Mouse (Mus musculus) adrenal gland, postnatal 14 days (tissue): ENCODE results near the gene Ift20. TPM values are rescaled to one million over a fixed set of nuclear protein-coding genes. Genes with fewer than 3 reads are reported as not detected.
"Not testable (repeated sequence)": the region's sequence is repeated elsewhere in the genome, so short reads cannot be mapped to it uniquely, and the experiment has no call there.

Source experiments
- DNase-seq: peaks from one replicate; pipeline ENCODE4 v3.0.0; 2021; ENCODE audit warnings: mixed read lengths
- total RNA-seq: library from RNA; stranded (reverse); gene quantifications from 2 replicates; pipeline ENCODE4 v1.2.3, GENCODE M21; 2021

Ift20 gene
- total RNA-seq, 1 experiment from 2014 or later = 90.2 TPM

GRCm38 (mm10) chr11:78566775-78567174 is 30.6 kb downstream of the Ift20 start:
- DNase-seq = peak; percentile 31

GRCm38 (mm10) chr11:78567614-78568013 is 31.5 kb downstream of the Ift20 start:
- DNase-seq = no peak

- DNase-seq = no peak
Observed at GRCm38 (mm10) chr11:78568827-78569226, 32.7 kb downstream of the Ift20 start.

- peak; percentile 37 for DNase-seq
Observed at GRCm38 (mm10) chr11:78569806-78570205, 33.6 kb downstream of the Ift20 start.

- DNase-seq = no peak
Observed at GRCm38 (mm10) chr11:78571441-78571840, 35.3 kb downstream of the Ift20 start.

- no peak for DNase-seq
Observed at GRCm38 (mm10) chr11:78571854-78572253, 35.7 kb downstream of the Ift20 start.

GRCm38 (mm10) chr11:78574031-78574430 is 37.9 kb downstream of the Ift20 start:
- DNase-seq = not testable (repeated sequence)

- DNase-seq = no peak
Observed at GRCm38 (mm10) chr11:78574536-78574935, 38.4 kb downstream of the Ift20 start.

GRCm38 (mm10) chr11:78574975-78575374 is 38.8 kb downstream of the Ift20 start:
- DNase-seq = no peak

- no peak for DNase-seq
Observed at GRCm38 (mm10) chr11:78582848-78583247, 46.7 kb downstream of the Ift20 start.

- DNase-seq = no peak
Observed at GRCm38 (mm10) chr11:78586099-78586498, 49.9 kb downstream of the Ift20 start.

GRCm38 (mm10) chr11:78587677-78588076 is 51.5 kb downstream of the Ift20 start:
- DNase-seq = not testable (repeated sequence)

Other genes with a start within 250 kb of the Ift20 start
- 0.41 and 0.83 TPM in 2 replicates for gene BC030499, start 245.5 kb upstream of the Ift20 start, total RNA-seq
- 9.7 and 12.4 TPM in 2 replicates for gene Spag5, start 234.8 kb upstream of the Ift20 start, total RNA-seq
- 8.8 and 9.2 TPM in 2 replicates for gene Aldoc, start 213.4 kb upstream of the Ift20 start, total RNA-seq
- 43.0 and 47.6 TPM in 2 replicates for gene Pigs, start 207.9 kb upstream of the Ift20 start, total RNA-seq
- gene Unc119, start 192.9 kb upstream of the Ift20 start, total RNA-seq = 24.4 and 26.8 TPM in 2 replicates
- gene Foxn1, start 149.8 kb upstream of the Ift20 start, total RNA-seq = 0.15 TPM in 1 of 2 replicates, not detected in the other
- not detected in 2 replicates for gene Slc13a2, start 114.1 kb upstream of the Ift20 start, total RNA-seq
- gene Slc46a1, start 70.7 kb upstream of the Ift20 start, total RNA-seq = 16.7 and 20.5 TPM in 2 replicates
- 3.3 and 4.9 TPM in 2 replicates for gene Sarm1, start 38.6 kb upstream of the Ift20 start, total RNA-seq
- 23.9 and 283 TPM in 2 replicates for gene Vtn, start 37.3 kb upstream of the Ift20 start, total RNA-seq
- not detected in 2 replicates for gene Sebox, start 32.9 kb upstream of the Ift20 start, total RNA-seq
- 26.3 and 29.6 TPM in 2 replicates for gene Tmem199, start 24.2 kb upstream of the Ift20 start, total RNA-seq
- gene Poldip2, start 24.2 kb upstream of the Ift20 start, total RNA-seq = 177 and 186 TPM in 2 replicates
- gene Tnfaip1, start within 50 bp of the Ift20 start, total RNA-seq = 47.9 and 49.4 TPM in 2 replicates
- gene Tmem97, start 14.4 kb downstream of the Ift20 start, total RNA-seq = 34.1 and 45.0 TPM in 2 replicates
- 51.7 and 53.0 TPM in 2 replicates for gene Nlk, start 161.0 kb downstream of the Ift20 start, total RNA-seq
- 34.1 and 35.6 TPM in 2 replicates for gene Ccnq, start 215.4 kb downstream of the Ift20 start, total RNA-seq